Mouse (Mus musculus) intestine, embryonic 14.5 days (tissue): ENCODE results near the gene Vmn1r128. TPM values are rescaled to one million over a fixed set of nuclear protein-coding genes. Genes with fewer than 3 reads are reported as not detected.
"Not testable (repeated sequence)": the region's sequence is repeated elsewhere in the genome, so short reads cannot be mapped to it uniquely, and the experiment has no call there.

Experiments used
- ATAC-seq: fragments of 200-750 bp; cut with Nextera tagmentation; replicated peaks from 2 replicates; pipeline ENCODE4 v1.8.0; 2017; ENCODE audit warnings: low read depth, moderate number of reproducible peaks, moderate TSS enrichment, moderate library complexity; ENCODE audit not compliant: low FRiP score, low TSS enrichment
- DNase-seq: peaks from one replicate; pipeline ENCODE4 v3.0.0-alpha.2; 2018; ENCODE audit warnings: low spot score
- H3K27ac ChIP-seq: fragments of 300-500 bp; sonication (generic); 2 replicates; pipeline ENCODE4 v1.5.1; 2014; ENCODE audit warnings: low read depth, mild to moderate bottlenecking, control low read depth
- H3K27me3 ChIP-seq: fragments of 300-500 bp; sonication (generic); replicated peaks from 2 replicates; pipeline ENCODE4 v1.6.1; 2014; ENCODE audit warnings: low read length, control low read depth; ENCODE audit not compliant: control insufficient read depth, insufficient read depth
- H3K36me3 ChIP-seq: fragments of 300-500 bp; sonication (generic); 2 replicates; pipeline ENCODE4 v1.6.1; 2014; ENCODE audit warnings: low read length, control low read depth; ENCODE audit not compliant: control insufficient read depth, insufficient read depth
- H3K4me1 ChIP-seq: fragments of 300-500 bp; sonication (generic); replicated peaks from 2 replicates; pipeline ENCODE4 v1.6.1; 2014; ENCODE audit warnings: low read length, control low read depth, mixed read lengths; ENCODE audit not compliant: control insufficient read depth, insufficient read depth
- H3K4me2 ChIP-seq: fragments of 300-500 bp; sonication (generic); 2 replicates; pipeline ENCODE4 v1.6.1; 2014; ENCODE audit warnings: low read length
- H3K4me3 ChIP-seq: fragments of 300-500 bp; sonication (generic); 2 replicates; pipeline ENCODE4 v1.5.1; 2014; ENCODE audit warnings: low read depth, low read length, control low read depth, mixed read lengths
- H3K9ac ChIP-seq: fragments of 300-500 bp; sonication (generic); 2 replicates; pipeline ENCODE4 v1.6.1; 2014; ENCODE audit warnings: mild to moderate bottlenecking, low read length
- H3K9me3 ChIP-seq: fragments of 300-500 bp; sonication (generic); 2 replicates; pipeline ENCODE4 v1.6.1; 2016; ENCODE audit warnings: low read length, control low read depth; ENCODE audit not compliant: control insufficient read depth
- WGBS: fragments of 180-500 bp; shearing (Covaris S2); extraction: QIAGEN DNeasy Blood & Tissue Kit; methylation state at CpG from one replicate; pipeline ENCODE4 v1.1.7; 2014; 5-methylcytosine and 5-hydroxymethylcytosine counted together
- polyA plus RNA-seq: library from polyadenylated mRNA; unstranded; fragments of >200 nt; fragmentation: Nextera tagmentation; extraction: Ambion mirVana; gene quantifications from 2 replicates; pipeline ENCODE4 v1.2.1, GENCODE M21; 2014

Vmn1r128 gene
- polyA plus RNA-seq = not detected in 2 replicates

GRCm38 (mm10) chr7:21349073-21349472, at the start of gene Vmn1r128:
Vmn1r128 (plus strand) TSS chr7:21349373.
- WGBS = 50% methylated on average over 1 of the region's 1 CpGs
- not testable (repeated sequence) for H3K4me2 ChIP-seq, H3K27ac ChIP-seq, H3K36me3 ChIP-seq, H3K4me3 ChIP-seq, DNase-seq, H3K27me3 ChIP-seq, ATAC-seq, H3K9me3 ChIP-seq, H3K9ac ChIP-seq, H3K4me1 ChIP-seq

- not testable (repeated sequence) for H3K4me2 ChIP-seq, H3K27me3 ChIP-seq, H3K27ac ChIP-seq, H3K36me3 ChIP-seq, ATAC-seq, H3K9me3 ChIP-seq, H3K9ac ChIP-seq, H3K4me3 ChIP-seq, DNase-seq, H3K4me1 ChIP-seq
- no CpG with 5 or more reads among the region's 5 CpGs for WGBS
Measured at GRCm38 (mm10) chr7:21301367-21301766, 47.8 kb upstream of the Vmn1r128 start, which contains the start of gene Vmn1r126. Vmn1r126 (minus strand) TSS chr7:21301467.

- not testable (repeated sequence) for H3K27me3 ChIP-seq, H3K9me3 ChIP-seq, H3K36me3 ChIP-seq, H3K4me3 ChIP-seq, H3K9ac ChIP-seq, H3K4me2 ChIP-seq, H3K4me1 ChIP-seq, H3K27ac ChIP-seq, DNase-seq, ATAC-seq
- WGBS = no CpG with 5 or more reads among the region's 3 CpGs
Measured at GRCm38 (mm10) chr7:21319761-21320160, 29.4 kb upstream of the Vmn1r128 start, which contains the start of gene Vmn1r127. Vmn1r127 (minus strand) TSS chr7:21319861.

GRCm38 (mm10) chr7:21361191-21361590, 12.0 kb downstream of the Vmn1r128 start, which contains the start of gene Vmn1r129:
Vmn1r129 (minus strand) TSS chr7:21361291.
- WGBS = no CpG with 5 or more reads among the region's 1 CpGs
- not testable (repeated sequence) for H3K36me3 ChIP-seq, H3K9ac ChIP-seq, H3K4me3 ChIP-seq, H3K27ac ChIP-seq, H3K4me2 ChIP-seq, ATAC-seq, DNase-seq, H3K9me3 ChIP-seq, H3K27me3 ChIP-seq, H3K4me1 ChIP-seq

Other genes starting within 250 kb of the Vmn1r128 start
- gene Vmn1r122, start 215.2 kb upstream of the Vmn1r128 start, polyA plus RNA-seq = not detected in 2 replicates
- not detected in 2 replicates for gene Vmn1r123, start 187.2 kb upstream of the Vmn1r128 start, polyA plus RNA-seq
- gene Gm5157, start 158.9 kb upstream of the Vmn1r128 start, polyA plus RNA-seq = not detected in 2 replicates
- not detected in 2 replicates for gene Vmn1r124, start 88.8 kb upstream of the Vmn1r128 start, polyA plus RNA-seq
- not detected in 2 replicates for gene Vmn1r125, start 77.2 kb upstream of the Vmn1r128 start, polyA plus RNA-seq
- not detected in 2 replicates for gene Vmn1r126, start 47.9 kb upstream of the Vmn1r128 start, polyA plus RNA-seq
- not detected in 2 replicates for gene Vmn1r127, start 29.5 kb upstream of the Vmn1r128 start, polyA plus RNA-seq
- gene Vmn1r129, start 11.9 kb downstream of the Vmn1r128 start, polyA plus RNA-seq = not detected in 2 replicates
- not detected in 2 replicates for gene Gm6882, start 83.4 kb downstream of the Vmn1r128 start, polyA plus RNA-seq
- not detected in 2 replicates for gene Vmn1r130, start 162.4 kb downstream of the Vmn1r128 start, polyA plus RNA-seq
- not detected in 2 replicates for gene Vmn1r131, start 196.7 kb downstream of the Vmn1r128 start, polyA plus RNA-seq